Mouse (Mus musculus) liver, adult 10 weeks (tissue): ENCODE measurements around the gene Nf2. TPM values are rescaled to one million over a fixed set of nuclear protein-coding genes. Genes with fewer than 3 reads are reported as not detected.

Source experiments
- polyA plus RNA-seq: library from polyadenylated mRNA; stranded (reverse); fragments of 350-450 nt; fragmentation: Illumina TruSeq; extraction: RNeasy Lipid Tissue Mini Kit (QIAGEN cat#74804); gene quantifications from one replicate; pipeline ENCODE4 v1.2.3, GENCODE M21; 2014; ENCODE audit warnings: low read depth, low replicate concordance

The Nf2 gene
- polyA plus RNA-seq = 22.1 TPM

DNA sequence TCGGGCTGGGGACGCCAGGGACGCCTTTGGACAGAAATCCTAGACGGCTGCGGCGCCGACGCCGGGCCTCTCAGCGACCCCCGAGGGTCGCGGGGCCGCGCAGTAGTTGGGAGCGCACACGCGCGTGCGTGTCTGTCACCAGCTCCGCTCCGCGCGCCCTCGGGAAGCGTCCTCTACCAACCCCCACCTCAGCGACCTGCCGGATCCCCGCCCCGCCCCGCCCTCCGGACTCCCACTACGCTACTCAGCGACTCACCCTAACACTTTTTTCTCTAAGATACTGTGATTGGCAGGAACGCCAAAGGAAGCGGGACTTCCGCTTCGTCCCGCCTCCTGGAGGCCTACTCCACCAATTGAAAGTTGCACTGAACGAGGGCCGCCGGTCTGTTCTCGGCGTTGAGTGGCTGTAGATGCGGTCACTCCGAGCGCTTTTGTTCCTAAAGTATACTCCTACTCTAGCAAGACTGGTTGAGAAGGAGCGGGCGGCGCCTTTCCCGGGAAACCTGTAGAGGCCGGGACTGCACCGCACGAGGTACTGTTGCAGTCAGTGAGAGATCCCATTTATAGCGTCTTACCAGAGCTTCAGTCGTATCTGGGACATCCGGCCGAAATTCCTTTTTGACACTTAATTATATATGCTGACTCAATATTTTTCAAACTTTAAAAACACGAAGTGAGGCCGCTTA is at the start of gene Nf2:
Nf2 (minus strand) TSS at position 279 of the 686 bp plus-strand sequence.

DNA sequence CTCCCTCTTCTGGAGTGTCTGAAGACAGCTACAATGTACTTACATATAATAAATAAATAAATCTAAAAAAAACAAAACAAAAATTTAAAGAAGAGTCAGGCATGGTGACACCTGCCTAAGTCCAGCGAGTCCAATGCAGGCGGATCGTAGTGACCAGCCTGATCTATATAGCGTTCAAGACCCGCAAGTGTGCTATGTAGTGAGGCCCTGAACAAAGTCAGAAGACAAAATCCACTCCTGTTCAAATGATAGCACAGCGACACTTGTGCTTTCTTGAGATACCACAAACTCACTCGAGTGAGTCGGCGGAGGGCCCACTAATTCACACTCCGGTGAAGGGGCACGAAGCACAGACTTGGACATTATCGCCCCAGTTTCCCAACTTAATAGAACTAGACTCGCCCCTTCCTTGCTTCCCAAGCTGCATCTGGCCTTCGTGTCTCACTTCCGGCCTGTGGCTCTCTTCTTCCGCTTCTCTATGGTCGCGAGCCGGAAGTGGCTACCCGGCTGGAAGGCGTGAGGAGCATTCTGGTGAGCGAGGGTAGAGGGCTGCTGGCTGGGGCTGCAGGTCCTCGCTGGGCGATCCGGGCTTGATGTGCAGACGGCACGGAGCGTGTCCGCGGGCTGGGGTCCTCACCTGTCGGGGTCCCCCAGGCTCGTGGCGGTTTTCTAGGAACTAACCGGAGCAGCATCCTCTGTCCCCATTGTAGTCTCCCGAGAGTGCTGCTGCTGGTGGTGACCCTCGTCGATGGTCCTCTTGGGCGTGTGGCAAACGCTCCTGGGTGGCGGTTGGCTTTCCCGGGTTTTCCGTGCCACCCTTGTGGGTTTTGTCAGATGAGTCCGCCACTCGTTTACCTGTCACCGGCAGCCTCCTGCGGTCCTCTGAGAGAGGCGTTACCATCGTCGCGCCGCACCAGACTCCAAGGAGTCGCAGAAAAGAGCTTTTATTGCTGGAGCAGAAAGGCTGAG is 45.8 kb upstream of the Nf2 start, which contains the start of gene Thoc5:
Thoc5 (plus strand) TSS at position 473 of the 969 bp plus-strand sequence.

DNA sequence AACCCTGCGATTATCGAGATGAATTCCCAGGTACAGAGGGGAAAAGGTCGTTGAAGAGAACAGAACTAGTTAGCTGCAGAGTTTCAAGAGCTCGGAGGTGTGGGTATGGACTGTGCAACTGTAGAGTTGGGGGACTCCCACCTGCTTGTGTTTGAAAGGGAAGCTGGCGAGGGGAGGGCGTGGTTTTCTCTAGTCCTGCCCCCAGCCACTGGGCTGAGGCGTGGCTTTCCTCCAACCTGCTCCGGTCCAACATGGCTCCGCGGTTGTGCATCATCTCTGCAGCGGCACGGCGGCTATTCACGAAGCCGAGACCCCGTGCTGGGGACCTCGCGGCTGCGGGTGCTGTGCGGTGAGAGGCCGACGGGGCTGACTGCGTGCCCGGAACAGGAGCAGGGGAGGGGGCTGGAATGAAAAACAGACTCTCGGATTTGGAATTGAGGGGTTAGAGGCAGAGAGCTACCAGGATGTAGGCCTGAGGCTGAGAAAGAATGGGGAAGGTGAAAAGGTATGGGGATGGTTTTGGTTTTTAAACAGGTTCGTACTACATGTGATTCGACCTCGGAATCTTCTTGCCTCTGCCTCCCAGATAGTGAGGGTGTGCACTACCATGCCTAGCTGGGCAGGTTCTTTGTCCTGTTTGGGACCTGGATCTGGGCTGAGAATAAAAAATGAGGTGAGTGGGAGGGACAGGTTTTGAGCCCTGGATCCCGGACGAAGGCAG is 24.6 kb upstream of the Nf2 start, which contains the start of gene Nipsnap1:
Nipsnap1 (plus strand) TSS at position 197 of the 721 bp plus-strand sequence.

DNA sequence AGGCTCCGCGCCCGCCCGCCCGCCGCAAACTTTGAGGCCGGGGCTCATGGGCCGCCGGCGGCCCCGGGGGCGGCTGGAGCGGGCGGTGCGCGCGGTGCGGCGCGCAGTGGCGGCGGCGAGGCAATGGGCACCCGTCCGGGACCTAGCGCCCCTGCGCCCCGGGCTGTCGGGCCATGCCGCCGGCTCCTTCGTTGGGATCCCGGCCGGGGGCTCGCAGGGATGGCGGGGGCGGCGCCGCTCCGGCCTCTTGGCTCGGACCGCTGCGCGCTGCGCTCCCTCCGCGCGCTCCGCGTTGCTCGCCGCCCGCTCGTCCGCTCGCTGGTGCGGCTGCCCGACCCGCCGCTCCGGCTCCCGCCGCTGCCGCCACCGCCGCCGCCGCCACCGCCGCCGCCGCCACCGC is 102.6 kb downstream of the Nf2 start, which contains the start of gene Cabp7:
Cabp7 (minus strand) TSS at position 46 of the 400 bp plus-strand sequence.

Other genes with a start within 250 kb of the Nf2 start
- not detected for gene Gm11032, start 229.5 kb downstream of the Nf2 start, polyA plus RNA-seq
- gene Ascc2, start 211.8 kb downstream of the Nf2 start, polyA plus RNA-seq = 6.0 TPM
- 30.9 TPM for gene Uqcr10, start 145.2 kb downstream of the Nf2 start, polyA plus RNA-seq
- not detected for gene Zmat5, start 144.9 kb downstream of the Nf2 start, polyA plus RNA-seq
- gene Cabp7, start 102.8 kb downstream of the Nf2 start, polyA plus RNA-seq = not detected
- 218 TPM for gene Nipsnap1, start 24.4 kb upstream of the Nf2 start, polyA plus RNA-seq
- 5.0 TPM for gene Thoc5, start 45.8 kb upstream of the Nf2 start, polyA plus RNA-seq
- gene Nefh, start 98.5 kb upstream of the Nf2 start, polyA plus RNA-seq = 0.21 TPM
- gene Ap1b1, start 137.3 kb upstream of the Nf2 start, polyA plus RNA-seq = 27.8 TPM
- gene Rasl10a, start 208.6 kb upstream of the Nf2 start, polyA plus RNA-seq = not detected
- 1.3 TPM for gene Gas2l1, start 215.8 kb upstream of the Nf2 start, polyA plus RNA-seq
- gene Rhbdd3, start 249.4 kb upstream of the Nf2 start, polyA plus RNA-seq = 0.56 TPM
- gene Ewsr1, start 249.7 kb upstream of the Nf2 start, polyA plus RNA-seq = 103 TPM